Mouse (Mus musculus): ENCODE results near the gene Lamb2.
A peak's percentile ranks its signal among the peaks of the same experiment; 100 is the strongest.

Gene Lamb2

GRCm38 (mm10) chr9:108461181-108461631 is 18.3 kb upstream of the Lamb2 start, which contains the start of gene Klhdc8b:
Klhdc8b (minus strand) TSS chr9:108461581.
- peak in 1 of 2 experiments; percentile 29 for DNase-seq (ENCODE audit: low spot score in 2 of 2)

- peak in 1 of 2 experiments; percentile 25 for DNase-seq (ENCODE audit: low spot score in 2 of 2)
Measured at GRCm38 (mm10) chr9:108461675-108462074, 17.9 kb upstream of the Lamb2 start.

DNA sequence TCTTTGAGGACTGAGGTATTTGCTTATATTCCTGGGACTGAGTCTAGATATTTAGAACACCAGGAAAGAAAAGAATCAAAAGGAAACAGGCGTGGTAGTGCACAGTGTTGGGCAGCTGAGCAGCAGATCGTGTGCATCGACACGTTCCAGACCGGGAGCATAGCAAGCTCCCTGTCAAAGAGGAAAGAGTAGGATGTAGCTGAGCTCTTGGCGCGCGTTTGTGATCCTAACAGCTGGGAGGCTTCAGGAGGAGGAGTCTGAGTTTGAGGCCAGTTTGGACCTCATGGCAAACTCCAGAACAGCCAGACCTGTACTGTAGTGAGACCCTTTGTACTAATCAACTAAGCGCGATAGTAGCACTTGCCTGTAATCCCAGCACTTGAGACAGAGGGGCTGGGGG is 17.3 kb upstream of the Lamb2 start:
- peak in 1 of 2 experiments; percentile 23 for DNase-seq (ENCODE audit: low spot score in 2 of 2)

- DNase-seq (ENCODE audit: low spot score in 2 of 2): no peak
Measured at GRCm38 (mm10) chr9:108463713-108464112, 15.8 kb upstream of the Lamb2 start.

- no peak for DNase-seq (ENCODE audit: low spot score in 2 of 2)
Measured at GRCm38 (mm10) chr9:108466219-108466618, 13.3 kb upstream of the Lamb2 start.

DNA sequence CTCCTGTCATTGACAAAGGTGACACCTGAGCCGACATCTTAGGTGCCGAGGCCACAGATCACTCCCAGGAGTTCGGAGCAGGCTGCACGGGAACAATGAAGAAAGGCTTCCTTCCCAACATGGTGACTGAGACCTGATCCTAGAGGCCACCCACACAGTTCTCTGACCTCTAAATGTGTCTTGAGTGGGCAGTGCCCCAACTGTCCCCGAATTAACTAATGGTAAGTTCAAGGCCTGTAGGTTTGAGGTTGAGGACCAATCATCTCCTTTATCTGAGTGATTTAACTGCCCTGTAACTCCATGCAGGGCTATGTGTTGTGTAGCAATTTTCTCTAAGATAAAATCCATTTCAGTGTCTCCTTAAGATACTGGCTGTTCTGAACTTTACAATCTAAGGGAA is 10.1 kb upstream of the Lamb2 start:
- DNase-seq (ENCODE audit: low spot score in 2 of 2): no peak

- no peak for DNase-seq (ENCODE audit: low spot score in 2 of 2)
Measured at GRCm38 (mm10) chr9:108469845-108470244, 9.7 kb upstream of the Lamb2 start.

DNA sequence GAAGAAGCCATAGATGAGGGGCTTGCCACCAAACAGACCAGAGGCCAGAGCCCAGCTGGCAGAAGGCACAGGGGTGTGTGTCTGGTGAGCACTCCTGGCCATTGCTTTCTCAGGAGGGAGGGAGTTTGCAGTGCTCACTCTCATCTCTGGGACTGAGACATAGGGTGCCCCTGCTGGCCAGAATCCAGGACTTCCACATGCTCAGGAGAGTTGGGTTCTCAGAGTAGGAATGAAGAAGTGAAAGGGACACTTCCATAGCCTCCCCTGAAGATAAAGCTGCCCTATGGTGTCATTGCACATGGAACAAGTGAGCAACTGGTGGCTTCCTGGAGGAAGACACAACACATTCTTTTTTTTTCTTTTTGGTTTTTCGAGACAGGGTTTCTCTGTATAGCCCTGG is 5.0 kb upstream of the Lamb2 start:
- DNase-seq (ENCODE audit: low spot score in 2 of 2): peak in 1 of 2 experiments; percentile 23

DNA sequence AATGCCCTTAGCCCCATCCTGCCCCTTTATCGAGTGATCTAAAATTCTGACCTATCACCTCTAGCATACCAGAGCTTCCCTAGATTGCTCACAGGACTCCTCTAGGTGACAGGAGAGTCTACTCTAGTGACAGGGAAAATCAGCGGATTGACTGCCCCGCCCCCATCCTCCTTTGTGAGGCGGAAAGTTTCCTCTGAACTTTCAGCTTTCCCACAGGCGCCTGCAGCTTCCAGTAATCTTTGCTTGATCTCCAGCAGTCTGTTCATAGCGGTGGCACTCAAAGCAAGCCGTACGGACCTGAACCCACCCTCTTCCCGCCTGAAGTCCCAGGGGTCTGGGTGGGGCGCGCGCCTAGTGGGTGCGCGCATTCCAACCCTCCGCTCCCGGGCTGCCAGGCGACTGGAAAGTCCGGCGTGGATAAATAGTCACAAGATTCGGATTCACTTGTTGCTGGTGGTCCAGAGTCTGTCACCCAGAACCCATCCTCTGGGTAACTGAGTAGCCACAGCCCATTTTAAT is 839 bp upstream of the Lamb2 start:
- peak in 1 of 2 experiments; percentile 69 for DNase-seq (ENCODE audit: low spot score in 2 of 2)

DNA sequence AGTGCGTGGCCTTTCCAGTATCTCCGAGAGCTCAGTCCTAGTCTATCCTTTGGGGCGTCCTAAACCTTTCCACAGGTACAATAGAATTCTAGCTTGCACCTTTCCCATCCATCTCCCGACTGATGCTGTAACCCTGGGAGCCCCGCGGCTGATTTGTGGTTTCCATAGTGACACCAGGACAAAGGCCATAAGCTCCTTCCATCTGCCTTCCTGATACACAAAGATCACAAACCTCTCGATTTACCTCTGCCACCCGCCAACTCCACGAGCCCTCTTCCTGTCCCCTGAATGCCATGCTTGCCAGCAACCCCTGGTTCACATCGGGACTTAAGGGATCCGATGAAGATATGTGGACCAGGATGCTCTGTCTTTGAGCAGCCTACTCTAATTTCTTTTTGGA is 295 bp upstream of the Lamb2 start:
- no peak for DNase-seq (ENCODE audit: low spot score in 2 of 2)

GRCm38 (mm10) chr9:108480813-108481519 is 1.4 kb downstream of the Lamb2 start:
- DNase-seq (ENCODE audit: low spot score in 2 of 2): no peak

DNA sequence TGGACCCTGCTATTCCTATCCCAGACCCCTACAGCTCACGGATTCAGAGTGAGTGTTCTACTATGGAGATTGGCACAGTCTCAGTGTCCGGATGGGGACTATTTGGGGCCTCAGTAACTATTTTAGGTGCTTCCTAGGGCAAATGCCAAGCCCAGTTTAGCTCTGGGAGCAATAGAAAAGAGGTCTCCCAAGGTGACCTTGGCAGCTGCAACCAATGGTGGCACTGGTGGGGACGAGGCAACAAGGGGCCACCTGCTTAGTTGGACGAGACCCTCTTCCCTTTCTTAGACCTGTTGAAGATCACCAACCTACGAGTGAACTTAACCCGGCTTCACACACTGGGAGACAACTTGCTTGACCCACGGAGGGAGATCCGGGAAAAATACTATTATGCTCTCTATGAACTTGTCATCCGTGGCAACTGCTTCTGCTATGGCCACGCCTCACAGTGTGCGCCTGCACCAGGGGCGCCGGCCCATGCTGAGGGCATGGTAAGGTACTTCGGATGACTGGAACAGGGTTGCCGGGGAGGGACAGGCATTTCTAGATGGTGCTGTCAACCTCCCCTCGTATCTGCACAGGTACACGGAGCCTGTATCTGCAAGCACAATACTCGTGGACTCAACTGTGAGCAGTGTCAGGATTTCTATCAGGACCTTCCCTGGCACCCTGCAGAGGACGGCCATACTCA is 2.1 kb downstream of the Lamb2 start:
- DNase-seq (ENCODE audit: low spot score in 2 of 2): no peak

DNA sequence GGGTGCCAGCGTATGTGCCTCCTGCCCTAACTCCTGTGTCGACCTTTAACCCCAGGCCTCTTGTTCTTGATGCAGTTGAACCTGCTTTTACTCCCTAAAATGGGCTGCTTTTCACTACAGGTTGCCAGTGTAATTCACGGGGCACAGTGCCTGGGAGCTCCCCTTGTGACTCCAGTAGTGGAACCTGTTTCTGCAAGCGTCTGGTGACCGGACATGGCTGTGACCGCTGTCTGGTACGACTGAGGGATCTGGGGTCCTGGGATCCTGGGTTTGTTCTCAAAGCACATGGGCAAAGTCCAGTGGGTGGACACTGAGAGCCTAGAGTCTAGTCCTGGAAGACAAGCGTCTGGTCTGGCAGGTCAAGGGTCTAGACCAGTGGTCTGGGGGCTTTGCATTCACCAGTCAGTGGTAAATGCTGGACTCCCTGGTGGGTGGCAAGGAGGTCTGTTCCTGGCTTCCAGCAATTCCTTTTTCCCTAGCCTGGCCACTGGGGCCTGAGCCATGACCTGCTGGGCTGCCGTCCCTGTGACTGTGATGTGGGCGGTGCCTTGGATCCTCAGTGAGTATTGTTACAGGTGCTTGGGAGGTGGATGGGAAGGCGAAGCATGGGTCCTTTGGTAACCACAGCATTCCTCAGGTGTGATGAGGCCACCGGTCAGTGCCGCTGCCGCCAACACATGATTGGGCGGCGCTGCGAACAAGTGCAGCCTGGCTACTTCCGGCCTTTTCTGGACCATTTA is 3.7 kb downstream of the Lamb2 start:
- DNase-seq (ENCODE audit: low spot score in 2 of 2): peak in 1 of 2 experiments; percentile 21

- peak in 1 of 2 experiments; percentile 20 for DNase-seq (ENCODE audit: low spot score in 2 of 2)
Measured at GRCm38 (mm10) chr9:108484021-108484420, 4.5 kb downstream of the Lamb2 start.

GRCm38 (mm10) chr9:108485301-108485875 is 5.9 kb downstream of the Lamb2 start:
- peak in 1 of 2 experiments; percentile 17 for DNase-seq (ENCODE audit: low spot score in 2 of 2)

DNA sequence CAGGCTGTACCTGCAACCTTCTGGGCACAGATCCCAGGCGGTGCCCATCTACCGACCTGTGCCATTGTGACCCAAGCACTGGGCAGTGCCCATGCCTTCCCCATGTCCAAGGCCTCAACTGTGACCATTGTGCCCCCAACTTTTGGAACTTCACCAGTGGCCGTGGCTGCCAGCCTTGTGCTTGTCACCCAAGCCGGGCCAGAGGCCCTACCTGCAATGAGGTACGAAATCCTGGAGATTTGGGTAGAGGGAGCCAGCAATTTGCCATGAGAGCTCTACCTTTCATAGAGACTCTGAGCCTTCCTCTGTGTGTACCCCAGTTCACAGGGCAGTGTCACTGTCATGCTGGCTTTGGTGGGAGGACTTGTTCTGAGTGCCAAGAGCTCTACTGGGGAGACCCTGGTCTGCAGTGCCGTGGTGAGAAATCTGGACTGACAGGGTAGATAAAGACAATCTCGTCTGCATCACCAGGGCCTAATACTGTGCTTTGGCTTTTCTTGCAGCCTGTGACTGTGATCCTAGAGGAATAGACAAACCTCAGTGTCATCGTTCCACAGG is 7.5 kb downstream of the Lamb2 start:
- no peak for DNase-seq (ENCODE audit: low spot score in 2 of 2)

- peak in 1 of 2 experiments; percentile 23 for DNase-seq (ENCODE audit: low spot score in 2 of 2)
Measured at GRCm38 (mm10) chr9:108488403-108488802, 8.9 kb downstream of the Lamb2 start.

DNA sequence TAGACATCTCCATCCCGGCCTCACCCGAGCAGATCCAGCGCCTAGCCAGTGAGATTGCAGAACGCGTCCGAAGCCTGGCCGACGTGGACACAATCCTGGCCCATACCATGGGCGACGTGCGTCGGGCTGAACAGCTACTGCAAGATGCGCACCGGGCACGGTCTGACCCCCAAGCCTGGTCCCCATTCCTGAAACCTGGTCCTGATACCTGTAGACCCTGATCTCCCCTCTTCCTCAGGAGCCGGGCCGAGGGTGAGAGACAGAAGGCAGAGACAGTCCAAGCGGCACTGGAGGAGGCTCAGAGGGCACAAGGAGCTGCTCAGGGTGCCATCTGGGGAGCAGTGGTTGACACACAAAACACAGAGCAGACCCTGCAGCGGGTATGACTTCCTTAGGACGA is 9.7 kb downstream of the Lamb2 start:
- peak in 1 of 2 experiments; percentile 33 for DNase-seq (ENCODE audit: low spot score in 2 of 2)

DNA sequence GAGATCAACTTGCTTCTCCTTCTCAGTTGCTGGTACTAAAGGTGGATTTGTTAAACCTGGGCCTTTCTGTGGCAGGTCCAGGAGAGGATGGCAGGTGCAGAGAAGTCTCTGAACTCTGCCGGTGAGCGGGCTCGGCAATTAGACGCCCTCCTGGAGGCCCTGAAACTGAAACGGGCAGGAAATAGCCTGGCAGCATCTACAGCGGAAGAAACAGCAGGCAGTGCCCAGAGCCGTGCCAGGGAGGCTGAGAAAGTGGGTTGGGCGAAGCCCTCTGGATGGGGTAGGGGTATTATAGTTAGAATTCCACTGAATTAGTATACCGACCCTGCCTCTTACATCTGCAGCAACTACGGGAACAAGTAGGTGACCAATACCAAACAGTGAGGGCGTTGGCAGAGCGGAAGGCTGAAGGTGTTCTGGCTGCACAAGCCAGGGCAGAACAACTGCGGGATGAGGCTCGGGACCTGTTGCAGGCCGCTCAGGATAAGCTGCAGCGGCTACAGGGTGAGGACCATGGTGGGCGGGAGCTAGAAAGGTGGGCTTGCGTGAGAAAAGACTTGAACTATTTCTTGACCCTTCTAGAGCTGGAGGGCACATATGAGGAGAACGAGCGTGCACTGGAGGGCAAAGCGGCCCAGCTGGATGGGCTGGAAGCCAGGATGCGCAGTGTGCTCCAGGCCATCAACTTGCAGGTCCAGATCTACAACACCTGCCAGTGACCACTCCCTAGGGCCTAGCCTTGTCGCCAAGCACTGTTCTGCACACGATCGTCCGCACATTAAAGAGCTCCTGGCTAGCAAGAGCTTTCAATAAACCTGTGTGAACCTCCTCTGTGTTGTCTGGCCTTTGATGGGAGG is 10.4 kb downstream of the Lamb2 start:
- DNase-seq (ENCODE audit: low spot score in 2 of 2): peak in 1 of 2 experiments; percentile 45

DNA sequence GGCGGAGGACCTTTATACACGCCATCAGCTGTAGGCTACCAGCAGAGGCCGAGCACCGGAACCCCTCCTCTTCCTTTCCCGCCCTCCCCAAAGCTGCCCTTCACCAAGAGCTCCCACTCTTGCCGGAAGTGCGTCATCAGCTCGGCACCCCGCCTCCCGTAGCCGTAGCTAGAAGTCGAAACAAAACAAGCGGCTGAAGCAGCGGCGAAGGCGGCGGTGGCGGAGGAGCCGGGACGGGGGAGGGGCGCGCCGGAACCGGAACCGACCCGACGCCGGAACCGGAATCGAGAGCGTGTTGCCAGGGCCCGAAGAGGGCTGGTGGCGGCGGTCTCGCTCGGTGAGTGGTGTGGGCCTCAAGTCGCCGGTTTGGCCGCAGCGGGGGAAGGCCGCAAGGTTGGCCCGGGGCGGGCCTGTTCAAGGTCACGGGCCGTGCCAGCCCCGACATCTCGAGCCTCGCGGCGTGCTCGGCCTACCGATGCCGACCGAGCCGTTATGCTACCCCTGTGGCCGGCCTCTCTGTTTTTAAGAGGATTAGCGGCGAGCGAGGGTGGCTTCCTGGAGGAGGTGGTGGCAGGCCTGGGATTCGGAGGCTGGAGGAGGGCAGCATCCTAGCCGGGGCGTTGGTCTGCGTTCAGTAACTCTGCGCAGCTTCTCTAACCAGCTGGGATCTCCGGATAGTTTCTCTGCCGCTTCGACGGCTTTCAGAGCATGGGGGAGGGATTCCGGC is 11.2 kb downstream of the Lamb2 start, which contains the start of gene Usp19:
Gene Usp19, plus strand, starts transcription at position 44 of the 727 bp plus-strand sequence.
- peak; percentile 97 to 98 for DNase-seq (ENCODE audit: low spot score in 2 of 2)
